Mouse (Mus musculus) megakaryocyte, embryonic 14.5 days (primary cell): Measurements from ENCODE around the gene Fam204a.

ENCODE experiments used
- FLI1 ChIP-seq: IDR thresholded peaks from 2 replicates; pipeline ENCODE4 v1.6.1; 2012; ENCODE audit warnings: low read length, inconsistent platforms, mixed read lengths
- GATA1 ChIP-seq: IDR thresholded peaks from 3 replicates; pipeline ENCODE4 v1.6.1; 2012; ENCODE audit warnings: mixed read lengths, low read length, inconsistent platforms, borderline replicate concordance

- TF ChIP-seq FLI1, result no peak
- TF ChIP-seq GATA1, result no peak
Observed at GRCm38 (mm10) chr19:60165417-60165816, 61.1 kb downstream of the Fam204a start.
